Mouse (Mus musculus): ENCODE measurements around the gene Bmp15. TPM values are rescaled to one million over a fixed set of nuclear protein-coding genes. Genes with fewer than 3 reads are reported as not detected.

The Bmp15 gene
- polyA plus RNA-seq (2015; fragmentation: Nextera tagmentation; extraction: Ambion mirVana): 0.14 and 0.25 TPM in 2 replicates

DNA sequence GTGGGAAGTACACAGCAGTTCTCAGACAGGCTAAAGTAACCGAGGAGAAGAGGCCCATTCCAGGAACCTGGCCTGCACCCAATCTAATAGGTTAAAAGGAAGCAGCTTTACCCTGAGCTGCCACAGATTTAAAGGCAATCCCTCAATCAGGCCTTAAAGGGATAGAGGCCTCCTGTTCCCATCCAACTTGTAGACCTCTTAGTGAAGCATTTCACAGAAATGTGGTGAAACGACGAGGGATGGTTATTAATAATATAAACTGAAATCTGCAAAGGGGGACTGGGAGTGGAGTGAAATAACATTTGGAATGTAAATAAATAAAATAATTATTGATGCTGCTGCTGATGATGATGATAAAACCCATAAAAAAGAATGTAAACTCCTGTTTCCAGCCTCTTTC, at the start of gene Bmp15:
TSS of gene Bmp15 (minus strand) at position 101 of the 400 bp plus-strand sequence.
- Histone ChIP-seq H3K4me1 (replicated peaks) (no peaks in the 10 kb centered on the region), H3K36me3 (no peaks in the 10 kb centered on the region), H3K27ac (replicated peaks) (no peak within 1 kb of the TSS), H3K9ac (no peak within 1 kb of the TSS), H3K9me3 (no peaks in the 10 kb centered on the region), H3K4me3 (no peak within 1 kb of the TSS), H3K27me3 (no peaks in the 10 kb centered on the region), H3K4me2 (no peak within 1 kb of the TSS)
- ATAC-seq (ENCODE audit: low FRiP score, low read depth): no peak
- WGBS: 83% methylated on average over 3 of the region's 3 CpGs

GRCm38 (mm10) chrX:6368822-6369221, 48.3 kb upstream of the Bmp15 start:
- H3K9me3 ChIP-seq: no peaks in the 10 kb centered on the region
- no peak overlapping the region for H3K4me2 ChIP-seq
- no peak overlapping the region for H3K27ac ChIP-seq (replicated peaks)
- H3K27me3 ChIP-seq: no peaks in the 10 kb centered on the region
- no peaks in the 10 kb centered on the region for H3K4me1 ChIP-seq (replicated peaks)
- H3K9ac ChIP-seq: no peak overlapping the region
- no peak for ATAC-seq (ENCODE audit: low FRiP score, low read depth)
- H3K36me3 ChIP-seq: no peaks in the 10 kb centered on the region
- 77% methylated on average over 1 of the region's 1 CpGs for WGBS
- no peak overlapping the region for H3K4me3 ChIP-seq

DNA sequence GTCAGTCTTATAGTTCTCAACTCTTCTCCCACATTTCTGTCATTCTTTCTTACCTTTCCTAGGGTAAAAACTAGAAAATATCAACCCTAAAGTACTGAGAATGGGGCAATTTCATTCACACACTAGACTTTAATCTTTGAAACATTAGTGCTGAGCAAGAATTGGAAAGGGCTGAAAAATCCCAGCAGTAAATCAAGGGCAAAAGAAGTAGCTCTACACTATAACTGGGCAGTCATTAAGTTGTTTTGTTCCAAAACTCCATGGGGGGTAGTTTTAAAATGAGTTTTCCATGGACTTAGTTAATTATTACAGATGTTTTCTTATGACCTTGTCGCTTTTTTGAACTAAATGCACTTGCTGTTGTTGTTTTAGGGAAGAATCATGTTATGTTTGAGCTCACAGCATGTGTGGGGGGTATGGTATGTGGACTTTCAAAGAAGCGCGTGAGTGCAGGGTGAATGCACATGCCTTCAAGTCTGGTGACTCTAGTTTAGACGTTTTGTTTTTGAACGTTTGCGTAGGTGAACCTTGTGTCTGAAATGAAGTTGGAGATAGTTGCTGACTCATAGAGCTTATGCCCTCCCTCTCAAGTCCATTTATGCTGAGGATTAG, 37.1 kb upstream of the Bmp15 start:
- Histone ChIP-seq H3K4me1 (replicated peaks) (no peaks in the 10 kb centered on the region), H3K27ac (replicated peaks) (no peak overlapping the region), H3K4me3 (no peak overlapping the region), H3K36me3 (no peaks in the 10 kb centered on the region), H3K4me2 (no peak overlapping the region), H3K9ac (no peak overlapping the region), H3K9me3 (no peaks in the 10 kb centered on the region), H3K27me3 (no peaks in the 10 kb centered on the region)
- WGBS: 61% methylated on average over 6 of the region's 6 CpGs
- ATAC-seq (ENCODE audit: low FRiP score, low read depth): no peak

GRCm38 (mm10) chrX:6356876-6357275, 36.4 kb upstream of the Bmp15 start:
- 81% methylated on average over 3 of the region's 3 CpGs for WGBS
- Histone ChIP-seq H3K4me3 (no peak overlapping the region), H3K36me3 (no peaks in the 10 kb centered on the region), H3K4me1 (replicated peaks) (no peaks in the 10 kb centered on the region), H3K27ac (replicated peaks) (no peak overlapping the region), H3K27me3 (no peaks in the 10 kb centered on the region), H3K4me2 (no peak overlapping the region), H3K9ac (no peak overlapping the region), H3K9me3 (no peaks in the 10 kb centered on the region)
- ATAC-seq (ENCODE audit: low FRiP score, low read depth): no peak

- H3K27me3 ChIP-seq: no peaks in the 10 kb centered on the region
- H3K27ac ChIP-seq (replicated peaks): no peak overlapping the region
- WGBS: 60% methylated on average over 1 of the region's 1 CpGs
These were observed 24.9 kb upstream of the Bmp15 start for GRCm38 (mm10) chrX:6345273-6345959.

DNA sequence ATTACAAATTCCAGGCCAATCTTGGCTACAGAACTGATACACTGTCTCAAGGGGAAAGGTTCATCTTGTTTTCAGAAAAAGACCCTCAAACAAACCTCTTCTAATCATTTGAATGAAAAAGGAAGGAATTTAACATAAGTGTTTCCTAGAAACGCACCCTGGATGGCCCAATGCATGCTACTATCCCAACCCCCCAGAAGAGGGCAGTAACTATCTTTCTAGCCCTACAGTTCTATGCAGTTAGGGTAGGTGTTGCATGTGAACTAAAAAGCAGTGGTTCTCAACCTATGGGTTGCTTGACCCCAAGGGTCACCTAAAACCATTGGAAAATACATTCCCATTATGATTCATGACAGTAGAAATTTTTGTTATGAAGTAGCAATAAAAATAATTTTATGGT, 3.5 kb upstream of the Bmp15 start:
- no peaks in the 10 kb centered on the region for H3K9me3 ChIP-seq
- no peak overlapping the region for H3K4me3 ChIP-seq
- H3K27ac ChIP-seq (replicated peaks): no peak overlapping the region
- no peak for ATAC-seq (ENCODE audit: low FRiP score, low read depth)
- no peak overlapping the region for H3K9ac ChIP-seq
- no peak overlapping the region for H3K4me2 ChIP-seq
- 31% methylated on average over 1 of the region's 1 CpGs for WGBS
- no peaks in the 10 kb centered on the region for H3K4me1 ChIP-seq (replicated peaks)
- no peaks in the 10 kb centered on the region for H3K27me3 ChIP-seq
- H3K36me3 ChIP-seq: no peaks in the 10 kb centered on the region

More at GRCm38 (mm10) chrX:6345273-6345959, 24.9 kb upstream of the Bmp15 start:
- Histone ChIP-seq H3K4me2 (no peak overlapping the region), H3K9me3 (no peaks in the 10 kb centered on the region), H3K4me1 (replicated peaks) (no peaks in the 10 kb centered on the region), H3K9ac (no peak overlapping the region), H3K36me3 (no peaks in the 10 kb centered on the region), H3K4me3 (no peak overlapping the region)
- no peak for ATAC-seq (ENCODE audit: low FRiP score, low read depth)

- no peaks in the 10 kb centered on the region for H3K9me3 ChIP-seq
- no peak overlapping the region for H3K9ac ChIP-seq
- ATAC-seq (ENCODE audit: low FRiP score, low read depth): no peak
- no peaks in the 10 kb centered on the region for H3K4me1 ChIP-seq (replicated peaks)
- no peaks in the 10 kb centered on the region for H3K27me3 ChIP-seq
- no peak overlapping the region for H3K4me2 ChIP-seq
- H3K36me3 ChIP-seq: no peaks in the 10 kb centered on the region
- H3K4me3 ChIP-seq: no peak overlapping the region
- 85% methylated on average over 1 of the region's 1 CpGs for WGBS
- no peak overlapping the region for H3K27ac ChIP-seq (replicated peaks)
These were observed 2.8 kb downstream of the Bmp15 start for GRCm38 (mm10) chrX:6317747-6318146.

Other genes with a start within 250 kb of the Bmp15 start
- 0.14 TPM in 1 of 2 replicates, not detected in the other for gene AU022751, start 237.3 kb downstream of the Bmp15 start, polyA plus RNA-seq (2015; fragmentation: Nextera tagmentation; extraction: Ambion mirVana)
- gene Nudt10, start 147.7 kb downstream of the Bmp15 start, polyA plus RNA-seq (2015; fragmentation: Nextera tagmentation; extraction: Ambion mirVana): 49.0 and 51.4 TPM in 2 replicates
- gene Shroom4, start 79.1 kb upstream of the Bmp15 start, polyA plus RNA-seq (2015; fragmentation: Nextera tagmentation; extraction: Ambion mirVana): 1.4 and 1.7 TPM in 2 replicates

Measured in hindbrain, embryonic 15.5 days (tissue).